Mouse (Mus musculus): Measurements from ENCODE around the gene Mgat5.
A peak's percentile ranks its signal among the peaks of the same experiment; 100 is the strongest.

Mgat5 gene

GRCm38 (mm10) chr1:127204817-127205485 is at the start of gene Mgat5:
Gene Mgat5 (plus strand): TSS chr1:127205015.
- DNase-seq (ENCODE audit: low spot score in 2 of 2), result peak; percentile 85 to 89

- DNase-seq (ENCODE audit: low spot score in 2 of 2), result no peak
Measured at GRCm38 (mm10) chr1:127160118-127160760, 44.6 kb upstream of the Mgat5 start.

GRCm38 (mm10) chr1:127164589-127165160 is 40.1 kb upstream of the Mgat5 start:
- no peak for DNase-seq (ENCODE audit: low spot score in 2 of 2)

DNA sequence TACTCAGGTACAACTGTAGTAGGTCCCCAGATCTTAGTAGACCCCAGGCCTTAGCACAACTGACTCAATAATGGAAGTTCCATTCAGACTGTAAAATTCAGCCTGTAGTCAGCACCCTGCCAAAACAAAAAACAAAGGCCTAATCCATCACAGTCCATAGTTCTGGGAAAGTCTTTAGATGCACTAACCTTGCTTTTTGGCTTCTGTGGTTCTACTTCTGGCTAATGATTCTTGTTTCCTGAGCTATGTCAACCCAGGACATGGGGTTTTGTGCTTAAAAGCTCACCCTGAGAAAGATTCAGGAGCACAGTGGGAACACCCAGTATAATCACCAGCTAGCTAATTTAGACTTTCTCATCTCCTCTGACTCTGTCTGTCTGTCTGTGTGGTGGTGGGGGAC is 38.3 kb upstream of the Mgat5 start:
- DNase-seq (ENCODE audit: low spot score in 2 of 2), result no peak

DNA sequence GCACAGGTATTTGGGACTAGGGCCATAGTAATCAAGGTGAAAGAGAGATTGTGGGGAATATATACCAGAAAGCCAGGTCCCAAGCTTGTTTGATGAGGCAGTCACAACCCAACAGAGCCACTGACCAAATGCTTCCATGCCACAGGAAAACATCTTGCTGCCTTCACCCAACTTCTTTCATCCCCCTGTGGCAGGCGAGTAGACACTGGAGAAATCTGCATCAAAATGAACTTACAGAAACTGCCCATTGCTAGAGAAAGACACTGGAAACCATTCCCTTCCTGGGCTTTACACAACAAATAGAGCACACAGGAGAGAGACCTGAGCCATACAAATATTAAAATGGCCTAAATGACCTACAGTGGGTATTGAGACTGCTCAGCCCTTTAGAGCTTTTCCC is 37.2 kb upstream of the Mgat5 start:
- DNase-seq (ENCODE audit: low spot score in 2 of 2), result no peak

GRCm38 (mm10) chr1:127168205-127168604 is 36.6 kb upstream of the Mgat5 start:
- no peak for DNase-seq (ENCODE audit: low spot score in 2 of 2)

DNA sequence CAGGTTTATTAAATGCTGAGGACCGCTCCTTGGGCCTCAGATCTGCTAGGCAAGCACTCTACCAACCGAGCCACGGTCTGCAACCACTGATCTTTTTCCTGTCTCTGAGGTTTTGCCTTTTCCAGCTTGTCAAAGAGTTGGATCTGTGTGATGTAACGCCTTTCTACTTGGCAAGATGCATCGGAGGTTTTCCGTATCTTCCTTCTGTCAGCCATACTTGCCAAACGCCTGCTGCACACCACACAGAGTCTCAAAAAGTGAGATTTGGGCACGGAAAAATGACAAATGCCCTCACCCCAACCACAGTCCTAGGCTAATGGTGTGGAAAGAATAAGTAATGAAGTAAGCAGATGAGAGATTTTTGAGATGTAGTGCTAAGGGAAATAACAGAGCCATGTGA is 35.3 kb upstream of the Mgat5 start:
- DNase-seq (ENCODE audit: low spot score in 2 of 2), result no peak

- no peak for DNase-seq (ENCODE audit: low spot score in 2 of 2)
Measured at GRCm38 (mm10) chr1:127171361-127171760, 33.5 kb upstream of the Mgat5 start.

GRCm38 (mm10) chr1:127173448-127173847 is 31.4 kb upstream of the Mgat5 start:
- no peak for DNase-seq (ENCODE audit: low spot score in 2 of 2)

DNA sequence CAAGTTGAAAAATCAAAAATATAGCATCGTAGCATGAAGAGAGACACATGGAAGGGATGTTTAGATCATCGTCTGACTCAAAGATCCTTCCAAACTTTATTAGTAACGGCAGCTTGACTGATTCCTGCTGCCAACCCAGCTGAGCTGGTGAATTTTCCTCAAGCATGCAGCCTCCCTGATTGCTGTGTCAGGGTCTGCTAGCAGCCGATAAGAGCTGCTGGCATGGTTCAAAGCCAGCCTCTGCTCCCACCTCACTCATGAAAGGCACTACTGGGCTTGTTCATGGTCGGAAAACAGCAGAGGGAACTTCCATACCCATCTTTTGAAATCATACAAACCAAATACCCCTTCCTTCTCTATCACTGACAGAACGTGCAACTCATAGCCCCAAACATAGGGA is 12.4 kb upstream of the Mgat5 start:
- DNase-seq (ENCODE audit: low spot score in 2 of 2), result no peak

DNA sequence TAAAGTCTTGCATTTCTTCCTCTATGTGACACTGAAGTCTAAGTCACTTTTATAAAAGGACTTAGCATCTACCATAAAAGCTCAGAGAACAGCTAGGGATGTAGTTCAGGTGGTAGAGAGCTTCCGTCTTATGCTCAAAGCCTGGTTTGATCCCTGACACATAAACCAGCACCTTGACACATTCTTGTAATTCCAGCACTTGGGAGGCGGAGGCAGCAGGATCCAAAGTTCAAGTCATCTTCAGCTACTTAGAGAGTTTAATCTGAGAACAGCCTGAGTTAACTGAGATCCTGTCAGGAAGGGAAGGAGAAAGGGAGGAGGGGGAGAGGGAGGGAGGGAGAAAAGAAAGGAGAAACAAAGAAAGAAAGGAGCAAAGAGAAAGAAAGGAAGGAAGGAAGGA is 5.6 kb upstream of the Mgat5 start:
- DNase-seq (ENCODE audit: low spot score in 2 of 2), result no peak

DNA sequence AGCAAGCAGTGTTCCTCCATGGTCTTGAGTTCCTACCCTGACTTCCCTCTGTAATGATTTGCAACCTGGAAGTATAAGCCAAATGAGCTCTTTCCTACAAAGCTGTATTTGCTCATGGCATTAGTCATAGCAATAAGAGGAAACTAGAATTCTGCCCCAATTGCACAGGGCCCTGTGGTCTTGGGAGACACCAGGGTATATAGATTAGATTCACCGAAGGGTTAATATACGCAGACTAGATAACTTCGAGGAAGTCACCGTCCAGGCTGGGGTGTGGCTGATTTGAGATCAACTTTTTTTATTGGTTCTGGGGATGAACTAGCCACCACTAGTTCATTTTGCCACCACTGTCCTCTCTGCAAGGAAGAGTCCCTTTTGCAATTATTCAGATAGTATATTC is 2.5 kb upstream of the Mgat5 start:
- DNase-seq (ENCODE audit: low spot score in 2 of 2), result no peak

DNA sequence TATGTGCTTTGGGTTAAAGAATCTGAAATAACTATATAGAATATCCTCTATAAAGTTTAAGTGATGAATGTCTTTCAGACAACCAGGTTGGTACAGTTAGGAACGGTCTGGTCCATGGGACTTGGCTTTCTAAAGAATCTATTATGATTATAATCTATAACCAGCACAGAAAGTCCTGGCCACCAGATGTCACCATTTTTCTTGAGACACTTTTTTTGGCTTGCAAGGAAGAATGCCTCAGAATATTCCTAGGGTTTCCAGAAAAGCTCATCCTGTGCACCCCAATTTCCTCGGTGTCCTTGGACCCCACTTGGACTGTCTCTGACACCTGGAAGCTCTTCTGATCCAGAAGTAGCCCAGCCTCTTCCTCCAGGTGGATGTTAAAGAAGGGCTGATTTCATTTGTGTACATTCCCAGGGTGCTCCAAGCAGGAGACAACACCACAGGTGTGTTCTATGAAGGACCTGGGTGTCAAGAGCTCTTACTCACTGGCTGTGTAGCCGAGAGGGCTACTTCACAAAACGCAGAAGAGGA is 1.5 kb upstream of the Mgat5 start:
- DNase-seq (ENCODE audit: low spot score in 2 of 2), result no peak

DNA sequence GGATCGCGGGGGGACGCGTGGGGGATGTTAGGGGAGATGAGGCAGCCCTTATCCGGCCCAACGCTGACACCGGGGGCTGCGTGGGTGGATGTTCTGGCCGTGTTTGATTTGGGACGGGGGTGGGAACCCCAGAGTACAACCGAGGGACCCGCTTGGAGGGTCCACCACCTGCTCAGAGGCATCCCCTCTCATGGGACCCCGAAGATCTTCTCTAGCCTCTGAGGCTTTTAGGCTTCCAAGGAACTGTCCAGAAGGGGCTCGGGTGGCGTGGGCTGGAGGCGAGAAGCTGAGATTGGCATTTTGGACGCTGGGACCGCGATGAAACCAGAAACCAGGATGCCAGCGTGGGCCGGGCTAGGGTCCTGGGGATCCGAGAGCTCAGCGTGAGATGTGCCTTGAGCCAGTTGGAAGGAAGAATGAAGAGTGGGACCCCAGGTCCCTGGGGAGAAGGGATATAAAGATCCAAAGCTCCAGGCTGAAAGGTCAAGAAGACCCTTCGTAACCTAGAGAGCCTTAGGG is 745 bp downstream of the Mgat5 start:
- DNase-seq (ENCODE audit: low spot score in 2 of 2), result no peak

DNA sequence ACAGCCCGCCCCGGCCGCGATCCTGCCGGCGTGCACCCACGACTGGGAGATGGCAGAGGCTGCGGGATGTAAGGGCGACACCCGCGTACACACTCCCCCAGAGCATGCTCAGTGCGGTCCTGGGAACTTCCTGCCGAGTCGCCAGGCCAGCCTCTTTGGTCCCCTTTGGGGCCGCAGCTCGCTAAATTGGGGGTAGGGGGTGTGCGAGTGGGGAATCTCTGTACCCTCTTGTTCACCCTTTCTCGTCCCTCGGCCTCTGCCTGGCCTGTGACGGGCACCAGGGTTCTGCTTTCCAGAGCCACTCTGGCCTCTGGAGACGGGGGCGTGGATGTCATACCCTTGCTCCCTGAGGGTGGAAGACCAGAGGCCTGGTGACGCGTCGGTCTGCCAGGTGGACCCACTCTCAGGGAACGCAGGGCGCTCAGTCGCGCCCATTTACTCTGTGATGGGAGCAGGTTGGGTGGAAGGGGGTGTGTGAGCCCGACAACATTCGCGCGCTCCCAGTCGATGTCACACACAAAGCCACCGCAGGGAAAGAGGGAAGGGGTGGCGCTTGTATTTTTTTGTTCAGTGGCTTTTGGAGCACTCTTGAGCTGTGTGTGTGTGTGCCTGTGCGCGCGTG is 1.3 kb downstream of the Mgat5 start:
- DNase-seq (ENCODE audit: low spot score in 2 of 2), result peak in 1 of 2 experiments; percentile 29

DNA sequence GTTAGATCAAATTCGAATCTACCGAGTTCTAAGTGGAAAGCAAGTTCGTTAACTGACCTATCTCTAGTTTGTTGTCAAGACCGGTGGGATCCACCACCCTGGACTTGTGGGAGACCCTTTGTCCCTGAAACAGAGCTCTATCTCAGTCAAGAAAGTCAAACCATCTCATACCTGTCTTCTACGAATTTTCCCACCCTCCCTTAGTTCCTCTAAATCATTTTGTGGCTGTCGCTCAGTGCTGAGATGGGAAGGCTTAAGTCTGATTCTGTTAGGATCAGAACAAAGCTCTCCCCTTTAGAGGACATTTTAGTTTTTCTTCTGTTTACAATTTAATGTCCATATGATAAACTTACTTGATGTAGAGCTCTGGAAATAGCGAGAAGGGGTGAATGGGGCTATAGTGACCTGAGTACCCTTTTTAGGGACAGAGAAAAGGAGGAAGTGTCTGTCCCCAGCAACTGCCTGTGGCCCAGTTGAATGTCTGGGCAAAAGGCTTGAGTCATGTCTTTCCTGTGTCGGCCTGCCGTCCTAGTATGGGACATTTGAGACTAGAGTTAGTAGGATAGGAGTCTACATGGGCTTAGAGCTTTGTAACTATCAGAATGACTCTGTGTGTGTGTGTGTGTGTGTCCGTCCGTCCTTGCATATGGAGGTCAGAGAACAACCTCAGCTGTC is 2.2 kb downstream of the Mgat5 start:
- DNase-seq (ENCODE audit: low spot score in 2 of 2), result no peak

GRCm38 (mm10) chr1:127208167-127208566 is 3.4 kb downstream of the Mgat5 start:
- DNase-seq (ENCODE audit: low spot score in 2 of 2), result no peak

DNA sequence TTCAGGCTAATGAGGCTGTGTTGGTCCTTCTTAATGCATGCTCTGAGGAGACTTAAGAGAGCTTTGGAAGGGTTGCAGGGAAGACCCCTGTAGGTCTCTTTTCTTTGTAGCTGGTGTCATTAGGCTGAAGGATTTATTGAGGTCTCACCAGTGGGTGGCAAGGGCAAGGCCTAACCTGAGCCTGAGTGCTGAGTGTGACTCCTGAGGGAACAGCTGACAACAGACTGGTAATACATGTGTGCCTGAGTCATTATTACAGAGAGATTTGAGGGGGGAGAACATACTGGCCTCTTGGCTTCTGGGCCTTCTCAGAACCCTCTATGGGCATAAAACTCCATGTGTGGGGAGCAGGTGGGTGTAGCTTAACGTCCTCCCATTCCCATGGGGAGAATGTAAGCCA is 8.0 kb downstream of the Mgat5 start:
- DNase-seq (ENCODE audit: low spot score in 2 of 2), result no peak

DNA sequence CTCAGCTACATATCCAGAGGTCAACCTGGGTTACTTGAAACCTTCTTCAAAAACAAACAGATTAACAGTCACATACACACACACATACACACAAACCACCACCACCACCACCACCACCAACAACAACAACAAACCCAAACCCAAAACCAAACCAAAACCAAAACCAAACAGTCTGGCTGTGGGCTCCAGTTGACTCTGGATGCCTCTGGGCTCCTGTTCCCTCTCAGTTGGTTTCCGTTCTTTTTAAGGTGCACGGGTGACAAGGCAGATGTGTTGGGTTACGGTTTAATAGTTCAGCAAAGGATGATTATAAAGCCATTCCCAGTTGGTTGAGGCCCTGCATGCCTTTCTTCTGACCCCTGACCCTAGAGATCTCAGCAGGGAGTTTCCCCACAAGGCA is 8.6 kb downstream of the Mgat5 start:
- no peak for DNase-seq (ENCODE audit: low spot score in 2 of 2)

DNA sequence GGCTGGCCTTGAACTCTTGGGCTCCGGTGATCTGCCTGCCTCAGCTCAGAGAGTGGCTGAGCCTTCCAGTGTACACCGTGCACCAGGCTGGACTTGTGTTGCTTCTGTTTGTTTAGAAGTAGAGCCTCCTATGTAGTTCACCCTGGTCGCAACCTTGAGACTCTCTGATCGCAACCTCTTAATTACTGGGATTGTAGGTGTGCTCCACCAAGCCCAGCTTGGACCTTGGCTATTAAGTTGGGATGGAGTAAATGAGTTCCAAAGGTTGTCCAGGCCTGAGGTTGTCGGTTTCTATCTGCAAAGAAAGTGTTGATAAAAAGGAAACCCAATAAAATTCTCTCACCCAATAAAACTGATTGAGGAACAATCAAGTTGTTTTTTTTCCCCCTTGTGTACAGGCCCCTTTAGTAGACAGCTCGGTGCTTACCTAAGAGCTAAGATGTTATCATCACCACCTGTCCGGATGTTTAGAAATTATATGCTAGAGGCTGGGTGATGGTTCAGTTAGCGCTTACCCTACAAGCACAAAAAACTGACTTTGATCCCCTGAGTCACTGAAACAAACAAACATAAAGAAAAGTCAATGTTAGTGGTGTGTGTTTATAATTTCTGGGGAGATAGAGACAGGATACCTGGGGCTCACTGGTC is 9.9 kb downstream of the Mgat5 start:
- DNase-seq (ENCODE audit: low spot score in 2 of 2), result no peak

DNA sequence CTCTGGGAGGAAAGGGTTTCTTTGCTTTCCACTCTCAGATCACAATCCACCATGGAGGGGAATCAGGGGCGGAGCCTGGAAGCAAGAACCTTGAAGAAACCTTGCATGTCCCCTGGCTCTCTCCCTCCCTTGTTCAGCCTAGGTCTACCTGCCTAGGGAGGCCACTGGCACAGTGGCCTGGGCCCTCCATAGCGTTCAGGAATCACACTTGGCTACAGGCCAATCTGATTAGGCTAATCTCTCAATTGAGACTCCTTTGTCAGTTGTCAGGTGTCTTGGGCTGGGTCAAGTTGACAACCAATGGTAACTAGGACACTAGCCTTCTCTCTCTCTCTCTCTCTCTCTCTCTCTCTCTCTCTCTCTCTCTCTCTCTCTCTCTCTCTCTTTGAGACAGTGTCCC is 12.2 kb downstream of the Mgat5 start:
- DNase-seq (ENCODE audit: low spot score in 2 of 2), result no peak

Measured in urinary bladder, postnatal 4 days (tissue).